Mouse (Mus musculus): ENCODE data around the gene Tubb5. TPM values are rescaled to one million over a fixed set of nuclear protein-coding genes. Genes with fewer than 3 reads are reported as not detected.
A peak's percentile ranks its signal among the peaks of the same experiment; 100 is the strongest.

The Tubb5 gene
- polyA plus RNA-seq, 1 experiment from 2014 or later = 567 TPM

- Histone ChIP-seq H3K4me2 (no peak overlapping the region), H3K9ac (no peak overlapping the region), H3K36me3 (no peaks in the 10 kb centered on the region), H3K27me3 (no peaks in the 10 kb centered on the region), H3K4me3 (no peak overlapping the region), H3K4me1 (replicated peaks) (peaks cover 60% of the 10 kb centered on the region), H3K27ac (peak overlapping the region; percentile 97), H3K9me3 (replicated peaks) (no peaks in the 10 kb centered on the region)
- ATAC-seq (replicated peaks; ENCODE audit: insufficient number of reproducible peaks, insufficient read depth, low FRiP score, low read depth) = no peak
- 56% methylated on average over 5 of the region's 5 CpGs for WGBS
Observed at GRCm38 (mm10) chr17:35810900-35811648, 27.0 kb downstream of the Tubb5 start.

- ATAC-seq (replicated peaks; ENCODE audit: insufficient number of reproducible peaks, insufficient read depth, low FRiP score, low read depth) = no peak
- Histone ChIP-seq H3K4me2 (no peak overlapping the region), H3K4me3 (no peak overlapping the region), H3K27ac (no peak overlapping the region), H3K36me3 (no peaks in the 10 kb centered on the region), H3K27me3 (no peaks in the 10 kb centered on the region), H3K9me3 (replicated peaks) (no peaks in the 10 kb centered on the region), H3K4me1 (replicated peaks) (peaks cover 44% of the 10 kb centered on the region), H3K9ac (no peak overlapping the region)
- 82% methylated on average over 11 of the region's 11 CpGs for WGBS
Observed at GRCm38 (mm10) chr17:35809395-35809794, 28.7 kb downstream of the Tubb5 start.

GRCm38 (mm10) chr17:35808073-35808472 is 30.0 kb downstream of the Tubb5 start:
- Histone ChIP-seq H3K4me2 (no peak overlapping the region), H3K4me3 (no peak overlapping the region), H3K4me1 (replicated peaks) (peaks cover 41% of the 10 kb centered on the region), H3K27me3 (no peaks in the 10 kb centered on the region), H3K9ac (no peak overlapping the region), H3K9me3 (replicated peaks) (no peaks in the 10 kb centered on the region), H3K27ac (peak overlapping the region; percentile 38), H3K36me3 (no peaks in the 10 kb centered on the region)
- no peak for ATAC-seq (replicated peaks; ENCODE audit: insufficient number of reproducible peaks, insufficient read depth, low FRiP score, low read depth)
- WGBS = 57% methylated on average over 9 of the region's 9 CpGs

- no peak overlapping the region for H3K4me3 ChIP-seq
- no peaks in the 10 kb centered on the region for H3K9me3 ChIP-seq (replicated peaks)
- H3K9ac ChIP-seq = no peak overlapping the region
- H3K27ac ChIP-seq = peak overlapping the region; percentile 63
- 42% methylated on average over 4 of the region's 4 CpGs for WGBS
- no peaks in the 10 kb centered on the region for H3K27me3 ChIP-seq
- no peaks in the 10 kb centered on the region for H3K36me3 ChIP-seq
- no peak for ATAC-seq (replicated peaks; ENCODE audit: insufficient number of reproducible peaks, insufficient read depth, low FRiP score, low read depth)
- H3K4me2 ChIP-seq = no peak overlapping the region
- H3K4me1 ChIP-seq (replicated peaks) = peaks cover 12% of the 10 kb centered on the region
Observed at GRCm38 (mm10) chr17:35803858-35804399, 34.2 kb downstream of the Tubb5 start.

GRCm38 (mm10) chr17:35803020-35803419 is 35.1 kb downstream of the Tubb5 start:
- no peak overlapping the region for H3K9ac ChIP-seq
- H3K36me3 ChIP-seq = no peaks in the 10 kb centered on the region
- peaks cover 10% of the 10 kb centered on the region for H3K4me1 ChIP-seq (replicated peaks)
- H3K9me3 ChIP-seq (replicated peaks) = no peaks in the 10 kb centered on the region
- H3K4me3 ChIP-seq = no peak overlapping the region
- peak overlapping the region; percentile 9; the same call in 1 of the 2 replicates for H3K27ac ChIP-seq
- no peaks in the 10 kb centered on the region for H3K27me3 ChIP-seq
- WGBS = 42% methylated on average over 6 of the region's 6 CpGs
- ATAC-seq (replicated peaks; ENCODE audit: insufficient number of reproducible peaks, insufficient read depth, low FRiP score, low read depth) = peak; percentile 27; the same call in 1 of the 2 replicates
- no peak overlapping the region for H3K4me2 ChIP-seq

GRCm38 (mm10) chr17:35800905-35801304 is 37.2 kb downstream of the Tubb5 start:
- no peak for ATAC-seq (replicated peaks; ENCODE audit: insufficient number of reproducible peaks, insufficient read depth, low FRiP score, low read depth)

GRCm38 (mm10) chr17:35796835-35797234 is 41.3 kb downstream of the Tubb5 start:
- no peak overlapping the region for H3K4me2 ChIP-seq
- ATAC-seq (replicated peaks; ENCODE audit: insufficient number of reproducible peaks, insufficient read depth, low FRiP score, low read depth) = no peak

More at GRCm38 (mm10) chr17:35800905-35801304, 37.2 kb downstream of the Tubb5 start:
- 79% methylated on average over 2 of the region's 2 CpGs for WGBS
- Histone ChIP-seq H3K4me1 (replicated peaks) (peaks cover 9% of the 10 kb centered on the region), H3K27ac (no peak overlapping the region), H3K4me3 (no peak overlapping the region), H3K9ac (no peak overlapping the region), H3K36me3 (no peaks in the 10 kb centered on the region), H3K27me3 (no peaks in the 10 kb centered on the region), H3K4me2 (no peak overlapping the region), H3K9me3 (replicated peaks) (no peaks in the 10 kb centered on the region)

GRCm38 (mm10) chr17:35795656-35796055 is 42.5 kb downstream of the Tubb5 start:
- Histone ChIP-seq H3K27me3 (no peaks in the 10 kb centered on the region), H3K4me1 (replicated peaks) (no peaks in the 10 kb centered on the region), H3K4me3 (no peak overlapping the region), H3K9ac (no peak overlapping the region), H3K36me3 (no peaks in the 10 kb centered on the region), H3K27ac (no peak overlapping the region), H3K9me3 (replicated peaks) (no peaks in the 10 kb centered on the region), H3K4me2 (no peak overlapping the region)
- ATAC-seq (replicated peaks; ENCODE audit: insufficient number of reproducible peaks, insufficient read depth, low FRiP score, low read depth) = no peak
- WGBS = 72% methylated on average over 6 of the region's 6 CpGs

More at GRCm38 (mm10) chr17:35796835-35797234, 41.3 kb downstream of the Tubb5 start:
- Histone ChIP-seq H3K9me3 (replicated peaks) (no peaks in the 10 kb centered on the region), H3K27ac (no peak overlapping the region), H3K27me3 (no peaks in the 10 kb centered on the region), H3K4me3 (no peak overlapping the region), H3K36me3 (no peaks in the 10 kb centered on the region), H3K9ac (no peak overlapping the region), H3K4me1 (replicated peaks) (no peaks in the 10 kb centered on the region)
- WGBS = 66% methylated on average over 5 of the region's 5 CpGs

- ATAC-seq (replicated peaks; ENCODE audit: insufficient number of reproducible peaks, insufficient read depth, low FRiP score, low read depth) = no peak
- no peak overlapping the region for H3K4me2 ChIP-seq
Observed at GRCm38 (mm10) chr17:35795099-35795498, 43.0 kb downstream of the Tubb5 start.

GRCm38 (mm10) chr17:35792837-35793236 is 45.3 kb downstream of the Tubb5 start:
- Histone ChIP-seq H3K4me3 (no peak overlapping the region), H3K36me3 (no peaks in the 10 kb centered on the region), H3K9ac (no peak overlapping the region), H3K4me2 (no peak overlapping the region), H3K27ac (no peak overlapping the region), H3K4me1 (replicated peaks) (no peaks in the 10 kb centered on the region), H3K27me3 (no peaks in the 10 kb centered on the region), H3K9me3 (replicated peaks) (no peaks in the 10 kb centered on the region)
- ATAC-seq (replicated peaks; ENCODE audit: insufficient number of reproducible peaks, insufficient read depth, low FRiP score, low read depth) = no peak
- 63% methylated on average over 2 of the region's 2 CpGs for WGBS

More at GRCm38 (mm10) chr17:35795099-35795498, 43.0 kb downstream of the Tubb5 start:
- Histone ChIP-seq H3K9me3 (replicated peaks) (no peaks in the 10 kb centered on the region), H3K4me1 (replicated peaks) (no peaks in the 10 kb centered on the region), H3K36me3 (no peaks in the 10 kb centered on the region), H3K9ac (no peak overlapping the region), H3K27me3 (no peaks in the 10 kb centered on the region), H3K27ac (no peak overlapping the region), H3K4me3 (no peak overlapping the region)
- 20% methylated on average over 2 of the region's 2 CpGs for WGBS

GRCm38 (mm10) chr17:35790933-35791332 is 47.2 kb downstream of the Tubb5 start:
- peaks cover 7% of the 10 kb centered on the region for H3K4me1 ChIP-seq (replicated peaks)
- 85% methylated on average over 4 of the region's 4 CpGs for WGBS
- ATAC-seq (replicated peaks; ENCODE audit: insufficient number of reproducible peaks, insufficient read depth, low FRiP score, low read depth) = no peak
- H3K9me3 ChIP-seq (replicated peaks) = no peaks in the 10 kb centered on the region
- no peak overlapping the region for H3K4me3 ChIP-seq
- H3K27ac ChIP-seq = no peak overlapping the region
- H3K27me3 ChIP-seq = no peaks in the 10 kb centered on the region
- H3K4me2 ChIP-seq = no peak overlapping the region
- H3K36me3 ChIP-seq = no peaks in the 10 kb centered on the region
- no peak overlapping the region for H3K9ac ChIP-seq

GRCm38 (mm10) chr17:35788025-35788424 is 50.1 kb downstream of the Tubb5 start:
- Histone ChIP-seq H3K4me1 (replicated peaks) (peaks cover 25% of the 10 kb centered on the region), H3K9me3 (replicated peaks) (no peaks in the 10 kb centered on the region), H3K27me3 (no peaks in the 10 kb centered on the region), H3K4me3 (no peak overlapping the region), H3K36me3 (no peaks in the 10 kb centered on the region), H3K27ac (no peak overlapping the region), H3K4me2 (no peak overlapping the region), H3K9ac (no peak overlapping the region)
- WGBS = 73% methylated on average over 3 of the region's 3 CpGs
- ATAC-seq (replicated peaks; ENCODE audit: insufficient number of reproducible peaks, insufficient read depth, low FRiP score, low read depth) = no peak

Data from heart, embryonic 15.5 days (tissue).